Mouse (Mus musculus) neural tube, embryonic 14.5 days (tissue): ENCODE data around the gene Mtmr2. TPM values are rescaled to one million over a fixed set of nuclear protein-coding genes. Genes with fewer than 3 reads are reported as not detected.

Experiments
- ATAC-seq: fragments of 200-750 bp; cut with Nextera tagmentation; 2 replicates; pipeline ENCODE4 v1.8.0; 2017; ENCODE audit warnings: low read depth, mild to moderate bottlenecking, moderate TSS enrichment, moderate library complexity
- H3K27ac ChIP-seq: fragments of 300-500 bp; sonication (generic); 2 replicates; pipeline ENCODE4 v1.5.1; 2014; ENCODE audit warnings: low read depth, mild to moderate bottlenecking, control low read depth, low read length, moderate library complexity, mixed read lengths
- H3K27me3 ChIP-seq: fragments of 300-500 bp; sonication (generic); 2 replicates; pipeline ENCODE4 v1.6.1; 2014; ENCODE audit warnings: low read length; ENCODE audit not compliant: control insufficient read depth, insufficient read depth
- H3K36me3 ChIP-seq: fragments of 300-500 bp; sonication (generic); 2 replicates; pipeline ENCODE4 v1.6.1; 2014; ENCODE audit warnings: low read length, mixed read lengths; ENCODE audit not compliant: control insufficient read depth, insufficient read depth
- H3K4me1 ChIP-seq: fragments of 300-500 bp; sonication (generic); 2 replicates; pipeline ENCODE4 v1.6.1; 2014; ENCODE audit warnings: low read length; ENCODE audit not compliant: control insufficient read depth, insufficient read depth
- H3K4me2 ChIP-seq: fragments of 300-500 bp; sonication (generic); 2 replicates; pipeline ENCODE4 v1.6.1; 2014; ENCODE audit warnings: mild to moderate bottlenecking, low read depth, low read length, control low read depth
- H3K4me3 ChIP-seq: fragments of 300-500 bp; sonication (generic); 2 replicates; pipeline ENCODE4 v1.5.1; 2014; ENCODE audit warnings: low read depth, low read length, control low read depth, mixed read lengths
- H3K9ac ChIP-seq: fragments of 300-500 bp; sonication (generic); replicated peaks from 2 replicates; pipeline ENCODE4 v1.6.1; 2014; ENCODE audit warnings: low read depth, mild to moderate bottlenecking, control low read depth, low read length, mixed read lengths
- H3K9me3 ChIP-seq: fragments of 300-500 bp; sonication (generic); 2 replicates; pipeline ENCODE4 v1.6.1; 2016; ENCODE audit warnings: low read length; ENCODE audit not compliant: control insufficient read depth
- WGBS: fragments of 180-500 bp; shearing (Covaris S2); extraction: QIAGEN DNeasy Blood & Tissue Kit; methylation state at CpG from one replicate; pipeline ENCODE4 v1.1.7; 2014; 5-methylcytosine and 5-hydroxymethylcytosine counted together
- polyA plus RNA-seq: library from polyadenylated mRNA; unstranded; fragments of >200 nt; fragmentation: Nextera tagmentation; extraction: Ambion mirVana; gene quantifications from 2 replicates; pipeline ENCODE4 v1.2.1, GENCODE M21; 2014

Mtmr2 gene
- polyA plus RNA-seq, 1 experiment from 2014 or later: 52.2 TPM

- H3K9ac ChIP-seq: no peak overlapping the region
These were observed 105.7 kb downstream of the Mtmr2 start for GRCm38 (mm10) chr9:13853876-13854275.

More at GRCm38 (mm10) chr9:13853876-13854275, 105.7 kb downstream of the Mtmr2 start:
- no peak overlapping the region for H3K27ac ChIP-seq
- no peak overlapping the region for H3K4me3 ChIP-seq
- ATAC-seq: no peak
- H3K9me3 ChIP-seq: no peaks in the 10 kb centered on the region
- H3K36me3 ChIP-seq: no peaks in the 10 kb centered on the region
- H3K4me1 ChIP-seq: no peaks in the 10 kb centered on the region
- no peaks in the 10 kb centered on the region for H3K27me3 ChIP-seq
- 77% methylated on average over 3 of the region's 3 CpGs for WGBS
- H3K4me2 ChIP-seq: no peak overlapping the region

Other genes with a start within 250 kb of the Mtmr2 start
- gene Cep57, start 78.7 kb downstream of the Mtmr2 start, polyA plus RNA-seq: 39.0 and 46.4 TPM in 2 replicates
- gene Fam76b, start 79.3 kb downstream of the Mtmr2 start, polyA plus RNA-seq: 22.8 and 27.2 TPM in 2 replicates